Mouse (Mus musculus): ENCODE results near the gene Abca12.

DNA sequence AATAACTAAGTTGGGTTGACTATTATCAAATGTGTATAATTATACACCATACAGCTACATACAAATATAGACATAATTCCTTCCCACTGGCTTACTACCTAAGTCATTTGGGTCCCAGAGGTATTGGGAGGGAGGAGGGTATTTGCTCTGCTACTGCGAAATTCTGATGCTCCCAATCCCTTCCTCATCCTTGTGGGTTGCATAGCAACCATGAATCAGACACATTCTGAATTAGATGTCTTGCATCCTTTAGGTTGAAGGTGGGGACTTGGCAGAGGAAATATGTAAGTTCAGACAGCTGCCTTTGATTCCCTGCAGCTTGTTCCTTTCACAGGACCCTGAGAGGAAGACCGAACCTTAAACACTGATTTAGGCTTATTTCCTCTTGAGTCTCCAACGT lies 108.5 kb downstream of the Abca12 start:
- TF ChIP-seq POLR2A (IDR thresholded peaks at IDR 0.05; ENCODE audit: low read depth, low read length) (no peak), CTCF (IDR thresholded peaks at IDR 0.05; ENCODE audit: borderline replicate concordance, insufficient read depth, low read length) (no peak)
